Mouse (Mus musculus): ENCODE measurements at regions not wholly inside any gene's neighbourhood (a gene's known extent, or its start where the extent isn't known, plus 50 kb on each side); places are given as distances from the start of the nearest gene placed in this dataset.

DNA sequence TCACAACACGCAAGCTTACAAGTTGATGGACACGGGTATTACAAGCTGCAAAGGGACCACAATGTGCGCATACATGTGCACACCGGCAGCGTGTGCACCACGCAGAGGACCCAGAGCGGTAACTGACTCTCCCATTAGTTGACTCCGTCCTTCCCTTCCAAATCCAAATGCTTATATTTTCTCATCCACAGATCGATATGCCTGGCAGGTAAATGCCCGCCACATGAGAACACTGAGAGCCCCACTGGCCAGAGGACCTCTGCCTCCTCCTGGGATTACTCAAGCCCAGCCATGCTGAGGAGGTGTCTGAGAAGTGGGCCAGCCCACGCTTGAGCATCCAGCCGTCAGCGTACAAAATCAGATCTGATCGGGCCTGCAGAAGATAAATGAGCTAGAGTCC lies 279.6 kb downstream of the Gm826 start:
- no peaks in the 10 kb centered on the region for H3K4me1 ChIP-seq (ENCODE audit: control insufficient read depth, insufficient read depth, insufficient read length, low read length)
- H3K27ac ChIP-seq (ENCODE audit: insufficient read depth, low read depth, low read length) = no peak overlapping the region
- no peaks in the 10 kb centered on the region for H3K27me3 ChIP-seq (ENCODE audit: control insufficient read depth, insufficient read depth, low read length)
- no peaks in the 10 kb centered on the region for H3K36me3 ChIP-seq (ENCODE audit: control insufficient read depth, insufficient read depth, low read length)
- no peak for TF ChIP-seq POLR2A (IDR thresholded peaks at IDR 0.05; ENCODE audit: low read depth, low read length)
- TF ChIP-seq CTCF (IDR thresholded peaks at IDR 0.05; ENCODE audit: extremely low read depth, insufficient read length, insufficient replicate concordance, low read depth, low read length) = no peak
- WGBS = 92% methylated on average over 14 of the region's 14 CpGs
- H3K4me3 ChIP-seq (ENCODE audit: low read depth, low read length) = no peak overlapping the region

DNA sequence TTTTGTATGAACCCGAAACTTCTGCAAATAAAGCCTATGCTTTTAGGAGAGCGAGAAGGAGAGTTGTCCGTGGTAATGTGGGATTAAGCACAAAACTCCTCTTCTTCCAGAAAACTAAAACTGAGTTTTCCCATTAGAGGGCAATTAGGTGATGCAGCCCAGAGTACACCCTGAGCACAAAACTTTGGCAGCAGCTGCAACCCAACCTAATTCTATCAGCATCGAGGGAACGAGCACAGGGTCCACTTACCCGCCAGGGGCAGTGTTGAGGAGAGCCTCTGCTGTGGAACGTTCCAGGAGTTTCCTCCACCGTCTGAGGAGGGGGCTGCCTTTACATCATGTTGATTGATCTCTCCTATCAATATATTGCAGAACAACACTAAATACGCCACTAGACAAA lies 285.7 kb downstream of the Gm826 start:
- Histone ChIP-seq H3K36me3 (ENCODE audit: control insufficient read depth, insufficient read depth, low read length) (no peaks in the 10 kb centered on the region), H3K4me1 (ENCODE audit: control insufficient read depth, insufficient read depth, insufficient read length, low read length) (no peaks in the 10 kb centered on the region), H3K27me3 (ENCODE audit: control insufficient read depth, insufficient read depth, low read length) (no peaks in the 10 kb centered on the region), H3K4me3 (ENCODE audit: low read depth, low read length) (no peak overlapping the region), H3K27ac (ENCODE audit: insufficient read depth, low read depth, low read length) (no peak overlapping the region)
- 77% methylated on average over 9 of the region's 9 CpGs for WGBS
- TF ChIP-seq POLR2A (IDR thresholded peaks at IDR 0.05; ENCODE audit: low read depth, low read length) (no peak), CTCF (IDR thresholded peaks at IDR 0.05; ENCODE audit: extremely low read depth, insufficient read length, insufficient replicate concordance, low read depth, low read length) (no peak)

DNA sequence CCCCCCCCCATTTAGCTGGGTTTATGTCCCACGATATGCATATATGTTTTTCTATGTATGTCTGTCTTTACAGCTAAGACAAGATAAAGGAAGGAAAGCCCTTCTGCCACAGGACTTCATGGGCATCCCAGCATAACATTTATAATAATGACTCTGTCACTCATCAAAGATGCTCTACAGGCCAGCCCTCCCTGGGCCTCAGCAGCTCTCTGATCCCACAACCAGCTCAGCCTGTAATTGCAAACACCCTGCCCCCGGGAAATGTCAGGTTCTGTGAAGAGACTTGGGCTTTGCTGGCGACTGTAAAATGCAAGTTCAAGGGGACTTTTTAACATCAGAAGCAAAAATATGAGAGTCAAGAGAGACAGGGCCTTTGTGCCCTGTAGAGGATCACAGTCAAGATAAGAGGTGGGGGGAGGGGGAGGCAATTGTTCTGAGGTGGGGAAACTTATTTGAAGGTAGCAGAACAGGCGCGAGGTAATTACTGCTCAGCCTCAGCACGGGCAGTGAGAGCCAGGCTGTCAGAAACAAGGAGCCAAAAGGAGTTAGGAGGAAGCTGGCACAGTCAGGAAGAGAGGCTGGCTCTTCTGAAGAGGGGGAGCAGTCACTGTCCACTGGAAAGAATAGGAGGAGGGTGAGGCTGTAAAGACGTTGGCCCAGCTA lies 286.9 kb downstream of the Gm826 start:
- Histone ChIP-seq H3K27me3 (ENCODE audit: control insufficient read depth, insufficient read depth, low read length) (no peaks in the 10 kb centered on the region), H3K36me3 (ENCODE audit: control insufficient read depth, insufficient read depth, low read length) (no peaks in the 10 kb centered on the region), H3K27ac (ENCODE audit: insufficient read depth, low read depth, low read length) (no peak overlapping the region), H3K4me1 (ENCODE audit: control insufficient read depth, insufficient read depth, insufficient read length, low read length) (no peaks in the 10 kb centered on the region), H3K4me3 (ENCODE audit: low read depth, low read length) (no peak overlapping the region)
- TF ChIP-seq CTCF (IDR thresholded peaks at IDR 0.05; ENCODE audit: extremely low read depth, insufficient read length, insufficient replicate concordance, low read depth, low read length) = no peak
- no peak for TF ChIP-seq POLR2A (IDR thresholded peaks at IDR 0.05; ENCODE audit: low read depth, low read length)
- WGBS = 27% methylated on average over 7 of the region's 7 CpGs

DNA sequence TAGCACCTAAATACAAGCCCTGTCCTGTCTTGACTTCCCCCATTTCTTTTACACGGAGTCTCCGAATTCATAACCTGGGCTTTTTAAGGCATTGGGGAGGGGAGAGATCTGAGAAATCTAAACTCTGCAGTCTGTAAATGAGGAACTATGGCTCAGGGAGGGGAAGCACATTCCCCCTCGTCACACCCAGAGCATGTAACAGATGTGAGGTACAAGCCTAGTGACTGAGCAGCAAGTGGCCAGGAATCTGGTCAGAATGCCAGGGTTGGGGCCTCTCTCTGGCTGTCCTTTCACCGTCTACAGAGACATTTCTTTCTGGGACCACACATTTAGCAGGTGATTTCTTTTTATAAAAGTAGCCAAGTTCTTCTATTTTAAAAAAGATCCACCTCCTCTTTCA lies 289.4 kb downstream of the Gm826 start:
- no peak for TF ChIP-seq POLR2A (IDR thresholded peaks at IDR 0.05; ENCODE audit: low read depth, low read length)
- H3K4me1 ChIP-seq (ENCODE audit: control insufficient read depth, insufficient read depth, insufficient read length, low read length) = no peaks in the 10 kb centered on the region
- no peak overlapping the region for H3K27ac ChIP-seq (ENCODE audit: insufficient read depth, low read depth, low read length)
- no peaks in the 10 kb centered on the region for H3K36me3 ChIP-seq (ENCODE audit: control insufficient read depth, insufficient read depth, low read length)
- no peak overlapping the region for H3K4me3 ChIP-seq (ENCODE audit: low read depth, low read length)
- no peaks in the 10 kb centered on the region for H3K27me3 ChIP-seq (ENCODE audit: control insufficient read depth, insufficient read depth, low read length)
- 73% methylated on average over 4 of the region's 4 CpGs for WGBS

DNA sequence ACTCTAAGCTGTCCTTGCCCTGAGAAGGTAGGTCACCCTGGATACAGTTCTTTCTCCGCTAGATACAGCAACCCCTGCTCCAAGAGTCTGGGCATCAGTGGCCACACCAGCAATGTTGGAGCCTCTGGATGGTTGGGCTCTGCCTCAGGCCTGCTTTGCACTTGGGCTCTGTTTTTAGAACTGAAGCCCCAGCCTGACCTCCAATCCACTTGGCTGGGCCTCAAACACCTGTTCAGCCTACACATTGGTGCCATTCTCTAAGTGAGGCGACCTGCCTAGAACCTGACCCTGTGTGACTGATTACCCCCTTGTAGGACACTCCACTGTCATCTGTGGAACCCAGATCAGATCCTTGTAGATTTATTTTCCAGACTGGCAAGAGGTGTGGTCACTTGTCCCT lies 289.8 kb downstream of the Gm826 start:
- TF ChIP-seq POLR2A (IDR thresholded peaks at IDR 0.05; ENCODE audit: low read depth, low read length) (no peak), CTCF (IDR thresholded peaks at IDR 0.05; ENCODE audit: extremely low read depth, insufficient read length, insufficient replicate concordance, low read depth, low read length) (no peak)
- 85% methylated on average over 2 of the region's 2 CpGs for WGBS

DNA sequence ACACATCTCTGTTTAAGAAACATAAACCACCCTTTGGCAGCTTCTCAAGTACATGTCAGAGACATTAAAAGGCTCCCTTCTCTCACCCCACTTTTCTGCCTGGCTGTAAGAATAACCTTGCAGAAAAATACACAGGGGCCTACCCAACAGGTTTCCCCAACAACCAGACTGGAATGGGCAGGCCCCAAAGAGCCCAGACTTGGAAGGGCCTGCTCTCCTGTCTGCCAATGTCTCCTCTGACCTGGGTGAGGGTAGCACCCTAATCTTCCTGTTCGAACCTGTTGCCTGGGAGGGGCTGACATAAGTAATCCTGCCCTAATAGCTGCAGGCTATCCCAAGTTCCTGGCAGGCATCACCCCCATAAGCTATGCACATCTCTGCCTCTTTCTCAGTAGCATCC lies 304.5 kb downstream of the Gm826 start:
- 72% methylated on average over 1 of the region's 1 CpGs for WGBS
- Histone ChIP-seq H3K27ac (ENCODE audit: insufficient read depth, low read depth, low read length) (no peak overlapping the region), H3K36me3 (ENCODE audit: control insufficient read depth, insufficient read depth, low read length) (no peaks in the 10 kb centered on the region), H3K4me3 (ENCODE audit: low read depth, low read length) (no peak overlapping the region), H3K27me3 (ENCODE audit: control insufficient read depth, insufficient read depth, low read length) (no peaks in the 10 kb centered on the region), H3K4me1 (ENCODE audit: control insufficient read depth, insufficient read depth, insufficient read length, low read length) (no peaks in the 10 kb centered on the region)
- no peak for TF ChIP-seq POLR2A (IDR thresholded peaks at IDR 0.05; ENCODE audit: low read depth, low read length)
- TF ChIP-seq CTCF (IDR thresholded peaks at IDR 0.05; ENCODE audit: extremely low read depth, insufficient read length, insufficient replicate concordance, low read depth, low read length) = no peak

More for the DNA sequence above, 289.8 kb downstream of the Gm826 start:
- H3K4me3 ChIP-seq (ENCODE audit: low read depth, low read length) = no peak overlapping the region
- no peaks in the 10 kb centered on the region for H3K4me1 ChIP-seq (ENCODE audit: control insufficient read depth, insufficient read depth, insufficient read length, low read length)
- no peaks in the 10 kb centered on the region for H3K36me3 ChIP-seq (ENCODE audit: control insufficient read depth, insufficient read depth, low read length)
- no peak overlapping the region for H3K27ac ChIP-seq (ENCODE audit: insufficient read depth, low read depth, low read length)
- H3K27me3 ChIP-seq (ENCODE audit: control insufficient read depth, insufficient read depth, low read length) = no peaks in the 10 kb centered on the region

DNA sequence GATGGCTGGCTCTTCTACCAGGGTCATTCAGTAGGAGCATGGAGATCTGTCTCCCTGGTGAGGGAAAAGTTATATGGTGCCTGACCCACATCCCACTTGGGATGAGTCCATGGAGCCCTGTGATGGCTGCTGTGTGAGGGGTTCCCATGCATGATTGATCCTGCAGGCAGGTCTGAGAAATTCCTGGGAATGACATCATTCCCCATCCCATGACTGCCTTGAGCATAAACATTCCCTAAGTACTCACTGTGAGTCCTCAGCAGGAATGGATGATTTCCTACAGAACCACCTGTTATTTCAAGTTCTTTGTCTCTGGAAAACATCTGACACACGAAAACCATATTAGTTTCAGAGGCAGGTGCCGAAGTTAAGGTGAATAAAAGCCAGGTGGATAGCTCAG lies 305.5 kb downstream of the Gm826 start:
- no peak overlapping the region for H3K4me3 ChIP-seq (ENCODE audit: low read depth, low read length)
- H3K36me3 ChIP-seq (ENCODE audit: control insufficient read depth, insufficient read depth, low read length) = no peaks in the 10 kb centered on the region
- no peaks in the 10 kb centered on the region for H3K27me3 ChIP-seq (ENCODE audit: control insufficient read depth, insufficient read depth, low read length)
- no peaks in the 10 kb centered on the region for H3K4me1 ChIP-seq (ENCODE audit: control insufficient read depth, insufficient read depth, insufficient read length, low read length)
- 72% methylated on average over 2 of the region's 2 CpGs for WGBS
- H3K27ac ChIP-seq (ENCODE audit: insufficient read depth, low read depth, low read length) = no peak overlapping the region
- no peak for TF ChIP-seq CTCF (IDR thresholded peaks at IDR 0.05; ENCODE audit: extremely low read depth, insufficient read length, insufficient replicate concordance, low read depth, low read length)
- no peak for TF ChIP-seq POLR2A (IDR thresholded peaks at IDR 0.05; ENCODE audit: low read depth, low read length)
